Mouse (Mus musculus): ENCODE results near the gene Stx8. TPM values are rescaled to one million over a fixed set of nuclear protein-coding genes. Genes with fewer than 3 reads are reported as not detected.

Stx8 gene
- polyA plus RNA-seq, 1 experiment from 2014 or later: 48.9 TPM

DNA sequence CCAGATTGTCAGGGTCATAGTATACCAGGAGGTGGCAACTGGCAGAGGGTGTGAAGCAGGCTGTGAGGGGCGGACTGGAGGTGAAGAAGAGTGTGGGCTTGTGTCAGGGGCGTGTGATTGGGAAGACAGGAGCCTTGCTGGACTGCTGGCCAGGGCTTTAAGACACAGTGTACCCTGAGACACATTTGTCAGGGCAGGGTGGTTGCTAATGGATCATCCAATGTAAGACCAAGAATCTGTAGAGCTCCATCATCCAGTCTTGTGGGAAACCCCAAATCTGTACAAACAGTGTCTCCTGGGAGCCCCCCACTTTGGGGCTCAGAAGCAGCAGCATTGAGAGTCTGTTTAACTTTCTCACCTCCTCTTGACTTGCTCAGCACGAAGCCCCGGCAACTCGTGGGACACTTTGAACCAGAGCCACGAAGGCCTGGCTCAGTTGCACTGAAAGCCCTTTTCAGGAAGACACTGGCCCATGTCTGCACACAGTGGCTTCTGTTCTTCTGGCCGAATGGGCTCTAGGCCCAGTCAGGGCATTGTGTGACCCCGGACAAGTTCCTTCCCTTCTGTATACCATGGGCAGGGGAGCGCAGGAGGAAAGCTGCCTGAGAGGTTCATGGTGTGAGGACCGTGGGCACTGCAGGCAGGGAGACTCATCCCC is 239.7 kb downstream of the Stx8 start:
- H3K27ac ChIP-seq (ENCODE audit: low read length): no peak overlapping the region
- H3K9ac ChIP-seq (replicated peaks; ENCODE audit: low read length): no peak overlapping the region
- WGBS: 72% methylated on average over 10 of the region's 10 CpGs
- H3K27me3 ChIP-seq (ENCODE audit: insufficient read depth, low read length): no peaks in the 10 kb centered on the region
- ATAC-seq (ENCODE audit: low FRiP score, low TSS enrichment): no peak
- no peaks in the 10 kb centered on the region for H3K36me3 ChIP-seq (ENCODE audit: insufficient read depth, low read length)
- H3K4me2 ChIP-seq (replicated peaks; ENCODE audit: low read depth, low read length): no peak overlapping the region
- peaks cover 14% of the 10 kb centered on the region for H3K4me1 ChIP-seq (ENCODE audit: insufficient read depth, low read length)
- no peak overlapping the region for H3K4me3 ChIP-seq (ENCODE audit: low read length)
- no peaks in the 10 kb centered on the region for H3K9me3 ChIP-seq (ENCODE audit: low read length)

DNA sequence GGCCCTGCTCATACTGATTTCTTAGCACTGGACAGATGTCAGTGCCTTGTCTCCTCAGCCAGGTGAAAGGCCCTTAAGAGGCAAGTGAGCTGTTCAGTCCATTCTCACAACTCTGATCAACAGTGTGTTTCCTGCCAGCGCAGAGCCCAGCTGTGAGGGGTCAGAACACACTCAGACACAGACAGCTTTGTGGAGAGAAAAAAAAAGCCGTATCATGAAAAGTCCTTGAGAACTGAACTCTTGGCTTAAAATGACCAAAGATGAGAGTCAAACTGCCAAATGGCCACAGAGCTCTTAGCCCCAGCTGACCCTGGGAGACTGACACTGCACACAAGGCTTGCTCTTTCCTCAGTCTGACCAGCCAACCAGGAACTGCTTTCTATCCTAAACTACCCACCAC is 242.0 kb downstream of the Stx8 start:
- H3K4me3 ChIP-seq (ENCODE audit: low read length): no peak overlapping the region
- no peak for ATAC-seq (ENCODE audit: low FRiP score, low TSS enrichment)
- H3K36me3 ChIP-seq (ENCODE audit: insufficient read depth, low read length): no peaks in the 10 kb centered on the region
- H3K4me2 ChIP-seq (replicated peaks; ENCODE audit: low read depth, low read length): no peak overlapping the region
- no peaks in the 10 kb centered on the region for H3K9me3 ChIP-seq (ENCODE audit: low read length)
- 68% methylated on average over 2 of the region's 2 CpGs for WGBS
- peaks cover 9% of the 10 kb centered on the region for H3K4me1 ChIP-seq (ENCODE audit: insufficient read depth, low read length)
- H3K9ac ChIP-seq (replicated peaks; ENCODE audit: low read length): no peak overlapping the region
- H3K27me3 ChIP-seq (ENCODE audit: insufficient read depth, low read length): no peaks in the 10 kb centered on the region
- no peak overlapping the region for H3K27ac ChIP-seq (ENCODE audit: low read length)

DNA sequence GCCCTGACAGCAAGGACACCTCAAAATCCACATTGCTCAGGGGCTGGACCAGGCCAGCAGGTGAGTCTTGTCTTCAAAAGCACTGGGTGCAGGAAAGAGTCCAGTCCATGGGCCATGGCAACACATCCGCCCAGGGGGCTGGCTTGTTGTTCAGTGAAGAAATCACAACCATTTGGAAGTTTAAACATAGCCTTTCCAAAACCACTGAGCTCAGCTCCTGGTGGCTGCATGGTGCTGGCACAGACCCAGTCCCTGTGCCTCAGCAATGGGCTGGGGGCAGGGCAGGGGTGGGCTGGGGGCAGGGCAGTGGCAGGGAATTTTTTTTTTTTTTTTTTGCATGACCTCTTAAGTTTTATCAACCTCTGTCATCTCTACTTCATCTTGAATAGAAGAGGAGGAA is 242.6 kb downstream of the Stx8 start:
- H3K4me2 ChIP-seq (replicated peaks; ENCODE audit: low read depth, low read length): no peak overlapping the region
- H3K27me3 ChIP-seq (ENCODE audit: insufficient read depth, low read length): no peaks in the 10 kb centered on the region
- H3K27ac ChIP-seq (ENCODE audit: low read length): no peak overlapping the region
- H3K4me3 ChIP-seq (ENCODE audit: low read length): no peak overlapping the region
- WGBS: 86% methylated on average over 1 of the region's 1 CpGs
- H3K9me3 ChIP-seq (ENCODE audit: low read length): no peaks in the 10 kb centered on the region
- H3K4me1 ChIP-seq (ENCODE audit: insufficient read depth, low read length): peaks cover 9% of the 10 kb centered on the region
- no peak overlapping the region for H3K9ac ChIP-seq (replicated peaks; ENCODE audit: low read length)
- ATAC-seq (ENCODE audit: low FRiP score, low TSS enrichment): no peak
- no peaks in the 10 kb centered on the region for H3K36me3 ChIP-seq (ENCODE audit: insufficient read depth, low read length)

DNA sequence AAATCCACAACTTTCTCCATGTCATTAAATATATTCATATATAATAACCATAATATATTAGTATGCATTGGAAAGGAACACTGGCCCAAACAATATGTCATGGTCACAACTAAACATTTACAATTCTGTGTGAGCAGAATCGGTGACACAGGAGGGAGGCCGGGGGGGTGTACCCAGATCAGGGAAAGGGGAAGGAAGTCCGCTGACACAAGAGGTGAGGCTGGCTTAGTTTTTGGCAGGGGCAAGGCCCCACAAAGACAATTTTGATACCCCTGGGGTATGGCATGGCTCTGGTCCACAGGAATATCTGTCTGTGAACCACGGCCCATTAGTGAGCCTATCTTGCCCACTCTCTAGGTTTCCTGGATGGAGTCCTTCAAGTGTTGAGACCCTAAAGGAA is 243.5 kb downstream of the Stx8 start:
- Histone ChIP-seq H3K9me3 (ENCODE audit: low read length) (no peaks in the 10 kb centered on the region), H3K4me1 (ENCODE audit: insufficient read depth, low read length) (peaks cover 7% of the 10 kb centered on the region), H3K27ac (ENCODE audit: low read length) (no peak overlapping the region), H3K4me3 (ENCODE audit: low read length) (no peak overlapping the region), H3K4me2 (replicated peaks; ENCODE audit: low read depth, low read length) (no peak overlapping the region), H3K9ac (replicated peaks; ENCODE audit: low read length) (no peak overlapping the region), H3K36me3 (ENCODE audit: insufficient read depth, low read length) (no peaks in the 10 kb centered on the region), H3K27me3 (ENCODE audit: insufficient read depth, low read length) (no peaks in the 10 kb centered on the region)
- ATAC-seq (ENCODE audit: low FRiP score, low TSS enrichment): no peak
- 87% methylated on average over 4 of the region's 4 CpGs for WGBS

DNA sequence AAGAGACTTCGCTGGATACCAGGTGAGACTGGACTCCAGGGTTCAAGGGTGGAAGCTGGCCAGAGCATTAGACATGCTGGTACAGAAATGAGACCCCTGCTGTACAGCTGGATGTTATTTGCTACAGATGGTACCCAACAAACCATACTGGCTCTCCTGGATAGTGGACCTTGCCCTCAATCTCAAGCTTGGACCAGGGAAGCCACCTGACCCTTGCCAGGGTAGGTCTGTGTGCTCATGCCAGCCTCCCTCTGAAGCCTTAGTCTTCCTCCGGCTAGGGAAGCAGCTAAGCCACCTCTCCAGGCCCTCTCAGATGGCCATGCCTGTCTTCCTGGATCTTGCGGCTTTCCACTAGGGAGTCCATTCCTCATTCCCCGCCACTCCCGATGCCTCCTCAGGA is 244.7 kb downstream of the Stx8 start:
- Histone ChIP-seq H3K4me3 (ENCODE audit: low read length) (no peak overlapping the region), H3K9ac (replicated peaks; ENCODE audit: low read length) (no peak overlapping the region), H3K4me2 (replicated peaks; ENCODE audit: low read depth, low read length) (no peak overlapping the region), H3K9me3 (ENCODE audit: low read length) (no peaks in the 10 kb centered on the region), H3K36me3 (ENCODE audit: insufficient read depth, low read length) (no peaks in the 10 kb centered on the region), H3K27ac (ENCODE audit: low read length) (no peak overlapping the region), H3K4me1 (ENCODE audit: insufficient read depth, low read length) (peaks cover 16% of the 10 kb centered on the region), H3K27me3 (ENCODE audit: insufficient read depth, low read length) (no peaks in the 10 kb centered on the region)
- no peak for ATAC-seq (ENCODE audit: low FRiP score, low TSS enrichment)
- 96% methylated on average over 5 of the region's 5 CpGs for WGBS

DNA sequence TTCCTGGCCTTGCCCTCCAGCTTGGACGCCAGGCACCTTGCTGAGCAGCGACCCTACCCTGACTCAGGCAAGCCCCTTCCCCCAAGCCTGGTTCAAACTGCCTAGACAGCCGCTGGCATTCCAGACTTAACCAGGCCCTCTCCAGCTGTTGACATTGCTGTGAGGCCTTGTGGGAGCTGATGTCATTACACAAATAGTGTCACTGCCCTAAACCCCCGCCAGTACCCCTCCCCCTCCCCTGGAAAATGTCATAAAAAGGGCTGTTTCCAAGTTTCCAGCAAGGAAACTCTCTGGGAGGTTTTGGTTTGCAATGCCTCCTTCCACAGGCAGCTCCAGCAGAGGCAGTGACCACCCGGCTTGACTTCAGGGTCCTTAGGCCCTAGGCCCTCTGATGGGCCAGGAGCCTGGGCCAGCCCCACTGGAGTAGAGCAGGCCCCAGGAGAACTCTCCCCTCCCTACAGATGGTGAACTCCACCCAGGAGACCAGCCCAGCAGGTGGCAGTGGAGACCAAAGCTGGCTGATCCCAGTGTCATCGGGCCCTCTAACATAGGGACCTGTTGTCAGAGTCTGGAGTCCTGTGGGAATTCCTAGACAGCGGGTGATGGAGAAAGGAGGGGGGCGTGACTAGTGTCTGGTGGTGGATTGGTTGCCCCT is 246.1 kb downstream of the Stx8 start:
- no peaks in the 10 kb centered on the region for H3K36me3 ChIP-seq (ENCODE audit: insufficient read depth, low read length)
- peaks cover 16% of the 10 kb centered on the region for H3K4me1 ChIP-seq (ENCODE audit: insufficient read depth, low read length)
- no peaks in the 10 kb centered on the region for H3K27me3 ChIP-seq (ENCODE audit: insufficient read depth, low read length)
- WGBS: 28% methylated on average over 8 of the region's 8 CpGs
- ATAC-seq (ENCODE audit: low FRiP score, low TSS enrichment): peak; percentile 53
- no peak overlapping the region for H3K4me3 ChIP-seq (ENCODE audit: low read length)
- no peak overlapping the region for H3K4me2 ChIP-seq (replicated peaks; ENCODE audit: low read depth, low read length)
- peak overlapping the region; percentile 2; the same call in 1 of the 2 replicates for H3K27ac ChIP-seq (ENCODE audit: low read length)
- H3K9me3 ChIP-seq (ENCODE audit: low read length): no peaks in the 10 kb centered on the region
- H3K9ac ChIP-seq (replicated peaks; ENCODE audit: low read length): no peak overlapping the region

DNA sequence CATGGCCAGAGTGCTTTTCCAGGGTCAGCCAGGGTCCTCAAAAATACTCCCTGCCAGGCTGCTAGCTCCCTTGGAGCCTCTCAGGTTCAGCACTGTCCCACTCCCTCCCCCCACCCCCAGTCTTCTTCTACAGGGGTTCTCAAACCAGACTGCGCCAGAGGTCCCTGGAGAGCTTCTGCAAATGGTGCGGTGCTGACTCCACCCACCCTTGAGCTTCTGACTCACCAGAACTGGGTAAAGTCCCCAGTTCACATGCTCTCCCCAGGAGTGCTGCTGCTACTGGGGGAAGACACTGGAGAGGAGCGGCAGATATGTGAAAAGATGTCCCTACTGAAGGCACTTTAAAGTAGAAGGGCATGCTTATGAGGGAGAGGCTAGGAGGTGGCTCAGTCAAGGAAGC is 247.9 kb downstream of the Stx8 start:
- H3K27me3 ChIP-seq (ENCODE audit: insufficient read depth, low read length): no peaks in the 10 kb centered on the region
- no peak overlapping the region for H3K4me3 ChIP-seq (ENCODE audit: low read length)
- no peak overlapping the region for H3K4me2 ChIP-seq (replicated peaks; ENCODE audit: low read depth, low read length)
- no peak for ATAC-seq (ENCODE audit: low FRiP score, low TSS enrichment)
- no peaks in the 10 kb centered on the region for H3K36me3 ChIP-seq (ENCODE audit: insufficient read depth, low read length)
- H3K27ac ChIP-seq (ENCODE audit: low read length): no peak overlapping the region
- no peak overlapping the region for H3K9ac ChIP-seq (replicated peaks; ENCODE audit: low read length)
- peaks cover 25% of the 10 kb centered on the region for H3K4me1 ChIP-seq (ENCODE audit: insufficient read depth, low read length)
- H3K9me3 ChIP-seq (ENCODE audit: low read length): no peaks in the 10 kb centered on the region
- 78% methylated on average over 3 of the region's 3 CpGs for WGBS

DNA sequence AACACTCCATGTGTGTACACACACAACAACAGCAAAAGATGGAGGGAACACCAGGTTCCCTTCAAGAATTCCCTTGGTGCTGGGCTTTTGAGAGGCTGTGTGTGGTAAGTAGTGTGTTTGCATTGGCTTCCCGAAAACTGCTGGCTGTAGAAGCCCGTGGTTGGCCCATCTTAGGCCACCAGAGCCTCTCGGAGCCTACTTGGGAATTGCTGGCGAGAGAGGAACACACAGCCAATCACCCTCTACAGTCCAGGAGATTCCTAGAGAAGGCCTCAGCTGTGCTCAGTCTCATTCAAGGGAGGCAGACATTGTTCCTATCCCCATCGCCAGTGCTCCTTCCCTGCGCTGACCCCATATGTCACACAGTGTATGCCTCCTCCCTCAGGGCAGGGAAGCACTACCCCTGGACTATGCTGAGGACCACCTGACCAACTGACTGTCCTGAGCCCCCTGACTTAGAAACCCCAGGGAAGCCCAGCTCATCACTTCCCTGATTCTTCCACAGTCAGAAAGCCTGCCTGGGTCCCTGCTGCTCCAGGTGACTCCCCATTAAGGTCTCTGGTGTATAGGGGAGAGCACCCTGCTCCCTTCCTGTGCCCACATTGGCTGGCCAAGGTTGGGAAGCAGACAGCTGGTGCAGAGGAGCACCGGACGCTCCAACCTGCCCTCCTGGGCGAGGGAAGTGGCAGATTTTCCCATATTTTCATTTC is 248.7 kb downstream of the Stx8 start:
- Histone ChIP-seq H3K4me3 (ENCODE audit: low read length) (no peak overlapping the region), H3K9ac (replicated peaks; ENCODE audit: low read length) (no peak overlapping the region), H3K4me2 (replicated peaks; ENCODE audit: low read depth, low read length) (no peak overlapping the region), H3K27ac (ENCODE audit: low read length) (no peak overlapping the region), H3K4me1 (ENCODE audit: insufficient read depth, low read length) (peaks cover 25% of the 10 kb centered on the region), H3K27me3 (ENCODE audit: insufficient read depth, low read length) (no peaks in the 10 kb centered on the region), H3K9me3 (ENCODE audit: low read length) (no peaks in the 10 kb centered on the region), H3K36me3 (ENCODE audit: insufficient read depth, low read length) (no peaks in the 10 kb centered on the region)
- WGBS: 87% methylated on average over 9 of the region's 9 CpGs
- ATAC-seq (ENCODE audit: low FRiP score, low TSS enrichment): no peak

DNA sequence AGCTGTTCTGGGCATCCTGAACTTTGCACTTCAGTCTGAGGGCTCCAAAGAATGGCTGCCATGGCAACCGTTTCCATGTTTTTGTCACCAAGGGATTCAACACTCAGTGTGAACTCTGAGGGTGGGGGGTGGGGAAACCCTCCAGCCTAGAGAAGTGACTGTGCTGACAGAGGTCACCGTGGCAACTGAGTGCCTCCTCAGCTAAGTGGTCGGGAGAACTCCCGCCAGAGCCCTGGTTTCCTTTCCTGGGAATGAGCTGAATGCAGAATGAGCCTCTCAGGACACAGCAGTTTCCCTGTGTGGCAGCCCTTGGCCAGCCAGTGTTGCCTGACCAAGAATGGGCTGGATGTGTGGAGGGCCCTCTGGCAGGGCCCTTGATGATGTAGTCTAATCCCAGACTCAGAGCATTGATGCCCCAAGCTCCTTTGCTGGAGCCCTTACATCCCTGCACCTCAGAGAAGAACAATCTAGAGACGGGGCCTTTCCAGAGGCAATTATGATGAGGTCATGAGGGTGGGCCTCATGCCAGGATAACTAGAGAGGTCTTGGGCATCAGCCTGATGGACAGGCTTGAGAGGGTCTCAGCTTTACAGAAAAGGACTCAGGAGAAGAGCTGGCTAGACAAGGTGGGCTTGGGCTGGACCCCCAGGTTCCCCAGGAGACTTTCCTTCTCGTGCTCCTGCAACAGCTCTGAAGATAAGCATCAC is 249.4 kb downstream of the Stx8 start:
- no peak overlapping the region for H3K4me3 ChIP-seq (ENCODE audit: low read length)
- WGBS: 42% methylated on average over 6 of the region's 6 CpGs
- no peaks in the 10 kb centered on the region for H3K36me3 ChIP-seq (ENCODE audit: insufficient read depth, low read length)
- H3K9ac ChIP-seq (replicated peaks; ENCODE audit: low read length): no peak overlapping the region
- H3K27me3 ChIP-seq (ENCODE audit: insufficient read depth, low read length): no peaks in the 10 kb centered on the region
- no peak overlapping the region for H3K27ac ChIP-seq (ENCODE audit: low read length)
- H3K4me1 ChIP-seq (ENCODE audit: insufficient read depth, low read length): peaks cover 25% of the 10 kb centered on the region
- ATAC-seq (ENCODE audit: low FRiP score, low TSS enrichment): no peak
- H3K9me3 ChIP-seq (ENCODE audit: low read length): no peaks in the 10 kb centered on the region
- H3K4me2 ChIP-seq (replicated peaks; ENCODE audit: low read depth, low read length): no peak overlapping the region

Measured in kidney, embryonic 16.5 days (tissue).